Mouse (Mus musculus): ENCODE data around the gene Gm20388. TPM values are rescaled to one million over a fixed set of nuclear protein-coding genes. Genes with fewer than 3 reads are reported as not detected.

Gene Gm20388
- total RNA-seq, 2 experiments from 2014 or later, result 10.7 TPM; not detected in 1

GRCm38 (mm10) chr8:120225421-120226151 lies 314.9 kb downstream of the Gm20388 start:
- peak; percentile 64 to 84 for DNase-seq (ENCODE audit: low spot score in 2 of 2)

GRCm38 (mm10) chr8:120226700-120227577 lies 316.3 kb downstream of the Gm20388 start:
- DNase-seq (ENCODE audit: low spot score in 2 of 2), result no peak

GRCm38 (mm10) chr8:120227578-120227876 lies 316.9 kb downstream of the Gm20388 start:
- DNase-seq (ENCODE audit: low spot score in 2 of 2), result no peak

GRCm38 (mm10) chr8:120227891-120228591 lies 317.4 kb downstream of the Gm20388 start, which contains the start of gene Gse1:
TSS of gene Gse1 (plus strand) at chr8:120228456.
- peak; percentile 61 to 73 for DNase-seq (ENCODE audit: low spot score in 2 of 2)

- peak in 1 of 2 experiments; percentile 52 for DNase-seq (ENCODE audit: low spot score in 2 of 2)
These were observed 318.3 kb downstream of the Gm20388 start for GRCm38 (mm10) chr8:120228781-120229573.

- no peak for DNase-seq (ENCODE audit: low spot score in 2 of 2)
These were observed 318.9 kb downstream of the Gm20388 start for GRCm38 (mm10) chr8:120229574-120229916.

- no peak for DNase-seq (ENCODE audit: low spot score in 2 of 2)
These were observed 319.4 kb downstream of the Gm20388 start for GRCm38 (mm10) chr8:120230081-120230480.

- DNase-seq (ENCODE audit: low spot score in 2 of 2), result no peak
These were observed 320.3 kb downstream of the Gm20388 start for GRCm38 (mm10) chr8:120230715-120231614.

GRCm38 (mm10) chr8:120231870-120232269 lies 321.2 kb downstream of the Gm20388 start:
- no peak for DNase-seq (ENCODE audit: low spot score in 2 of 2)

GRCm38 (mm10) chr8:120232398-120232797 lies 321.8 kb downstream of the Gm20388 start:
- no peak for DNase-seq (ENCODE audit: low spot score in 2 of 2)

- DNase-seq (ENCODE audit: low spot score in 2 of 2), result no peak
These were observed 322.3 kb downstream of the Gm20388 start for GRCm38 (mm10) chr8:120232913-120233312.

GRCm38 (mm10) chr8:120234457-120234856 lies 323.8 kb downstream of the Gm20388 start:
- no peak for DNase-seq (ENCODE audit: low spot score in 2 of 2)

- no peak for DNase-seq (ENCODE audit: low spot score in 2 of 2)
These were observed 324.2 kb downstream of the Gm20388 start for GRCm38 (mm10) chr8:120234866-120235265.

GRCm38 (mm10) chr8:120243222-120243621 lies 332.6 kb downstream of the Gm20388 start:
- no peak for DNase-seq (ENCODE audit: low spot score in 2 of 2)

GRCm38 (mm10) chr8:120243916-120244451 lies 333.3 kb downstream of the Gm20388 start:
- DNase-seq (ENCODE audit: low spot score in 2 of 2), result no peak

GRCm38 (mm10) chr8:120244553-120244952 lies 333.9 kb downstream of the Gm20388 start:
- no peak for DNase-seq (ENCODE audit: low spot score in 2 of 2)

GRCm38 (mm10) chr8:120247618-120248017 lies 337.0 kb downstream of the Gm20388 start:
- no peak for DNase-seq (ENCODE audit: low spot score in 2 of 2)

- no peak for DNase-seq (ENCODE audit: low spot score in 2 of 2)
These were observed 337.4 kb downstream of the Gm20388 start for GRCm38 (mm10) chr8:120248031-120248430.

GRCm38 (mm10) chr8:120248451-120248850 lies 337.8 kb downstream of the Gm20388 start:
- no peak for DNase-seq (ENCODE audit: low spot score in 2 of 2)

All from layer of hippocampus, adult 18-20 months (tissue).